Mouse (Mus musculus) limb, embryonic 15.5 days (tissue): Measurements from ENCODE around the gene Olfr544. TPM values are rescaled to one million over a fixed set of nuclear protein-coding genes. Genes with fewer than 3 reads are reported as not detected.

Experiments
- ATAC-seq: fragments of 200-750 bp; cut with Nextera tagmentation; 2 replicates; pipeline ENCODE4 v1.8.0; 2017; ENCODE audit warnings: low read depth, moderate TSS enrichment; ENCODE audit not compliant: insufficient number of reproducible peaks, low FRiP score, low TSS enrichment
- H3K27ac ChIP-seq: fragments of 300-500 bp; sonication (generic); 2 replicates; pipeline ENCODE4 v1.5.1; 2015; ENCODE audit warnings: moderate library complexity, mild to moderate bottlenecking, inconsistent platforms
- H3K27me3 ChIP-seq: fragments of 300-500 bp; sonication (generic); 2 replicates; pipeline ENCODE4 v1.6.1; 2015; ENCODE audit warnings: inconsistent platforms
- H3K36me3 ChIP-seq: fragments of 300-500 bp; sonication (generic); 2 replicates; pipeline ENCODE4 v1.6.1; 2015; ENCODE audit warnings: inconsistent platforms
- H3K4me1 ChIP-seq: fragments of 300-500 bp; sonication (generic); 2 replicates; pipeline ENCODE4 v1.6.1; 2015; ENCODE audit warnings: inconsistent platforms
- H3K4me2 ChIP-seq: fragments of 300-500 bp; sonication (generic); 2 replicates; pipeline ENCODE4 v1.6.1; 2015; ENCODE audit warnings: mild to moderate bottlenecking, inconsistent platforms
- H3K4me3 ChIP-seq: fragments of 300-500 bp; sonication (generic); 2 replicates; pipeline ENCODE4 v1.5.1; 2015; ENCODE audit warnings: mild to moderate bottlenecking, inconsistent platforms
- H3K9ac ChIP-seq: fragments of 300-500 bp; sonication (generic); 2 replicates; pipeline ENCODE4 v1.6.1; 2015; ENCODE audit warnings: inconsistent platforms
- H3K9me3 ChIP-seq: fragments of 300-500 bp; sonication (generic); 2 replicates; pipeline ENCODE4 v1.6.1; 2016; ENCODE audit warnings: inconsistent platforms
- WGBS: fragments of 180-500 bp; shearing (Covaris S2); methylation state at CpG from one replicate; pipeline ENCODE4 v1.1.7; 2015; 5-methylcytosine and 5-hydroxymethylcytosine counted together
- polyA plus RNA-seq: library from polyadenylated mRNA; unstranded; fragments of >200 nt; fragmentation: Nextera tagmentation; extraction: Ambion mirVana; gene quantifications from 2 replicates; pipeline ENCODE4 v1.2.1, GENCODE M21; 2015

Gene Olfr544
- polyA plus RNA-seq = 0.09 TPM in 2 replicates

DNA sequence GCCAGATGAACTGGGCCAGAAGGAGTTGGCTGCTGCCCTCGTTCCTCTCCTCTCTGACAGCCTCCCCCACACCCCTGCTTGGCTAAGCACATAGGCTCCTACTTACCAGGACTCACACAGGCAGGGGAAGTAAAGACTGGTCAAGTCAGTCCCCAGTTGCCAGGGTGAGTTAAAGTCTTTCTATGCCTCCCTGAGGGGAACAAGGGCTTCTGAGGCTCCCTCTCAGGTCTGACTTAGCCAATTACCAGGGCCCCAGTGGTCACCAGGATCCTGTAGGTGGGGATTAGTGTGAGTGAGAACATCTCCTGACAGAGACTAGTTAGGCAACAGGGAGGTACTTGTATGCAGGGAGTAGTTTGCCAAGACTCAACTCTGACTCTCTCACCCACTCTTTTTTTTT is at the start of gene Olfr544:
Olfr544 (minus strand) TSS at position 153 of the 400 bp plus-strand sequence.
- Histone ChIP-seq H3K4me3 (no peak within 1 kb of the TSS), H3K36me3 (no peaks in the 10 kb centered on the region), H3K27ac (no peak within 1 kb of the TSS), H3K9ac (no peak within 1 kb of the TSS), H3K4me1 (no peaks in the 10 kb centered on the region), H3K9me3 (no peaks in the 10 kb centered on the region), H3K27me3 (no peaks in the 10 kb centered on the region), H3K4me2 (no peak within 1 kb of the TSS)
- WGBS = 44% methylated on average over 1 of the region's 1 CpGs
- ATAC-seq = no peak

DNA sequence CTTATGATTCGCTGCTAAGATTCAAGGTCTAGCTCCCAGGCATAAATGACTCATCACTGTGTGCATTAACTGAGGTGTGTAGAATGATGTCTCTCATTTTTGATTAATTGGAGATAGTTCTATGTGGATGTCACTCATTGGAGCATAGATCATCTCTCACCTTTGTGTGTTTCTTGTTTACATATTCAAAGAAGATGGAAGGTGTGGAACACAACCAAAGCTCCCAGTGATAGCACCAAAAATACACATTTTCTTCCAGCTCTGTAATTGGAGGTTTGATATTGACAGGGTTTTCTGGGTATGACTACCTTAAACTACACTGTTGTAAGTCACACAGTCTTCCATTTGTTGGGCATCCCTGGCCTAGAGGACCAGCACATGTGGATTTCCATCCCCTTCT is 46.3 kb upstream of the Olfr544 start, which contains the start of gene Olfr547:
Olfr547 (plus strand) TSS at position 301 of the 400 bp plus-strand sequence.
- Histone ChIP-seq H3K4me3 (no peak within 1 kb of the TSS), H3K27me3 (no peaks in the 10 kb centered on the region), H3K9ac (no peak within 1 kb of the TSS), H3K9me3 (no peaks in the 10 kb centered on the region), H3K4me2 (no peak within 1 kb of the TSS), H3K27ac (no peak within 1 kb of the TSS), H3K4me1 (no peaks in the 10 kb centered on the region), H3K36me3 (no peaks in the 10 kb centered on the region)
- ATAC-seq = no peak
- WGBS = 81% methylated on average over 1 of the region's 1 CpGs

DNA sequence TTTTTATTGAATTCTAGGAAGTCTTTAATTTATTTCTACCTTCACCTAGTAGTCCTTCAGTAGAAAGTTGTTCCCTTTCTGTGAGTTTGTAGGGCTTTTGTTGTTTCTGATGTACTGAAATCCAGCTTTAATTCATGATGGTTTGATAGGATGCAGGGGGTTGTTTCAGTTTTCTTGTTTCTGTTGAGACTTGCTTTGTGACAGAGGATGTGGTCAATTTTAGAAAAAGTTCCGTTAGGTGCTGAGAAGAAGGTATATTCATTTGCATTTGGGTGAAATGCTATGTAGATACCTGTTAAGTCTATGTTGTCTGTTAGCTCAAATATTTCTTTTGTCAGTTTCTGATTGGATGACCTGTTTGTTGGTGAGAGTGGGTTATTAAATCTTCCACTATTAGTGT is 40.9 kb upstream of the Olfr544 start:
- no peaks in the 10 kb centered on the region for H3K4me1 ChIP-seq
- H3K9me3 ChIP-seq = no peaks in the 10 kb centered on the region
- H3K27ac ChIP-seq = no peak overlapping the region
- H3K4me3 ChIP-seq = no peak overlapping the region
- H3K27me3 ChIP-seq = no peaks in the 10 kb centered on the region
- no peak overlapping the region for H3K9ac ChIP-seq
- WGBS = 73% methylated on average over 1 of the region's 1 CpGs
- no peak for ATAC-seq
- H3K36me3 ChIP-seq = no peaks in the 10 kb centered on the region
- H3K4me2 ChIP-seq = no peak overlapping the region

DNA sequence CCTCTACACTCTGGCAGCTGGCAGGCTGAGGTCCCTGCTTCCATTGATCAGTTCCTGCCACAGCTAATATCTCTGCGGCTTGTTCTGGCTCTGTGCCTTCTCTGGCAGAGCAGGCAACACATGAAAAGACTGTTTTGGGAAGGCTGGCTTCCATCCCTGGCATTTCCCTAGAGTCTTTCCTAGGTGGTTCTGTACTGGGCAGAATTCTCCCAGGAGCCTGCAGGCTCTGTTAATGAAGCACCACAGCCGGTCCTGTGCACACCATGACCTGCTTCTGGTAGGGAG is 28.9 kb upstream of the Olfr544 start:
- H3K4me2 ChIP-seq = no peak overlapping the region
- H3K9me3 ChIP-seq = no peaks in the 10 kb centered on the region
- peak; percentile 22; the same call in 1 of the 2 replicates for ATAC-seq
- H3K27me3 ChIP-seq = peaks cover 19% of the 10 kb centered on the region; the same call in 1 of the 2 replicates
- no peaks in the 10 kb centered on the region for H3K36me3 ChIP-seq
- H3K4me3 ChIP-seq = no peak overlapping the region
- no peak overlapping the region for H3K9ac ChIP-seq
- H3K4me1 ChIP-seq = peaks cover 22% of the 10 kb centered on the region
- 44% methylated on average over 2 of the region's 2 CpGs for WGBS
- H3K27ac ChIP-seq = no peak overlapping the region

DNA sequence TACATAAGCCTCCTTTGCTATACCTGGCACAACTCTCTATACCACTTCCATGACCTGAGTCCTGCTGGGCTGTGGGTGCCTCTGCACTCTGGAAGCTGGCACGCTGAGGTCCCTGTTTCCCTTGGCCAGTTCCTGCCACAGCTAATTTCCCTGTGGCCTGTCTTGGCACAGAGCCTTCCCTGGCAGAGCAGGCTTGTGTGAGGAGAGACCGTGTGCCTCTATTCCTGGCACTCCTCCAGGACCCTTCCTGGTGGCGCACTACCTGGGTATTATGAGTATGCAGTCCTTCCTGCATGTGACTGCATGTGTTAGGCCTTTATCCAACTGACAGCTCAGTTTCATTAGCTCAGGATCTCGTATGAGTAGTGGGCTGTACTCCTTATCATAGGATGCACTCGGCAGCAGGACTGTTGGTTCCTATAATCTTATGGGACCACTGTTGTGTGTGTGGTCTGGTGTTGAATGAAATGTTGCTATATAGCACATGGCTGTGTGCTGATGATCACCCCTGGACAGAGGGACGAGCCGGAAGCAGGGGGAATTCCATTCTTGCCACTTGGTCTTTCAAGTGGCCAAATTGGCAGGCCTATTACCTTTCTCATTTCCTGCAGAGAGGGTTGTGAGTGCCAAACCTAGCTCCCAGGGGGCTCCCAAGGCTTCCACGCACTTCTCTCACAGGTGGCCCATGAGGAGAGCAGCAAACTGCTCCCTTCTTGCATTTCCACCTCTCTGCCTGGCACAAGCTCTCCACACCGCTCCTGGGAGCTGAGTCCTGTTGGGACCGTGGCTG is 28.3 kb upstream of the Olfr544 start:
- Histone ChIP-seq H3K36me3 (no peaks in the 10 kb centered on the region), H3K4me1 (peaks cover 22% of the 10 kb centered on the region), H3K4me3 (no peak overlapping the region), H3K27me3 (peaks cover 21% of the 10 kb centered on the region), H3K27ac (no peak overlapping the region), H3K9ac (no peak overlapping the region), H3K4me2 (no peak overlapping the region), H3K9me3 (no peaks in the 10 kb centered on the region)
- peak; percentile 41; the same call in 1 of the 2 replicates for ATAC-seq
- WGBS = 40% methylated on average over 10 of the region's 10 CpGs

DNA sequence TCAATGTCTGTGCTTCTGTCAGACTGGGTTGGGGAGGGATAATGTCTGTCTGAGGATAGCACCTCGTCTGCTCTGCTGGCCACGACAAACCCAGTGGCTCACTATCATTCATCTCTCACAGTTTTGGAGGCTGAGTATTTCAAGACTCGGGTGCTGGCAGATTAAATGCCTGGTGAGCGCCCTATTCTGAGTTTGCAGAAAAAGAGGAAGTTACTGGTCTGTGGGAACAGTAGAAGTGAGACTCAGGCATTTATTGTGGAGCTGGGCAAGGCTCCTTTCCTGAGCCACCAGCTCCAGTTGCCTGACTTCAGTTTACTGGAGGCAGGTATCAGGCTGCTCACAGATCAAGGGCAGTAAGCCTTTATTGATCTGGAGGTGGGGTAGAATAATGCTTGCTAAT is 26.0 kb upstream of the Olfr544 start:
- H3K27ac ChIP-seq = no peak overlapping the region
- no peaks in the 10 kb centered on the region for H3K36me3 ChIP-seq
- H3K4me2 ChIP-seq = no peak overlapping the region
- peaks cover 22% of the 10 kb centered on the region for H3K4me1 ChIP-seq
- no peak for ATAC-seq
- 60% methylated on average over 4 of the region's 4 CpGs for WGBS
- peaks cover 25% of the 10 kb centered on the region for H3K27me3 ChIP-seq
- no peak overlapping the region for H3K9ac ChIP-seq
- H3K4me3 ChIP-seq = no peak overlapping the region
- H3K9me3 ChIP-seq = no peaks in the 10 kb centered on the region

DNA sequence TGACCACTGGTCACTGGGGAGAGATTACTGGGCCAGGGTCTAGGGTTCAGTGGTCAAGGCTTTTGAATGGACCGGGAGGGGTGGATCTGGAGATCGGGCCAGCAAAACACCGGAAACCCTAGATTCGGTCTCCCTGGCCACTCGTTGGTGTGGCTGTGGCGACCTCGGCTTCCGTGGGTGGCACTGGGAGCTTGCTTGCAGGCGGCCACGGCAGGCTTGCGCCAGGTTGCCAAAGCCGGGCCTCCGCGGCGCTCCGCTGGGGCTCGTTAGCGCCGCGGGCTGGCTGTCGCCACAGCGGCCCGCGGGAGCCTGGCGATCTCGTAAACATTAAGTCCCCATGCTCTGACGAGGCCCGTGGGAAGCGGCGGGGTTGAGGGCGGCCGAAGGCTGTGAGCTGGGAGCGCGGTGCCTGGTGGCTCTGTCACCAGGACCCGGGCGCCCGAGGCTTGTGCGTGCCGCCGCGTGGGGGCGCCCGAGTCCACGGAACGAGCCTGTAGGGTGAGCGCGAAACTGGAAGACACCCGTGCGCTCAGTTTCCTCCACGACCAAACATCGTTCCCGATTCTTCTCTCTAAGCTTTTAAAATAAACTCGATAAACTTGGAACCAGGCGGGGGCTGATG is 24.8 kb upstream of the Olfr544 start:
- Histone ChIP-seq H3K4me1 (peaks cover 22% of the 10 kb centered on the region), H3K9ac (peak overlapping the region; percentile 63), H3K4me3 (peak overlapping the region; percentile 47), H3K27ac (no peak overlapping the region), H3K27me3 (peaks cover 25% of the 10 kb centered on the region), H3K9me3 (no peaks in the 10 kb centered on the region), H3K4me2 (peak overlapping the region; percentile 96), H3K36me3 (no peaks in the 10 kb centered on the region)
- under 1% methylated on average over 54 of the region's 54 CpGs for WGBS
- peak; percentile 60; the same call in 1 of the 2 replicates for ATAC-seq

DNA sequence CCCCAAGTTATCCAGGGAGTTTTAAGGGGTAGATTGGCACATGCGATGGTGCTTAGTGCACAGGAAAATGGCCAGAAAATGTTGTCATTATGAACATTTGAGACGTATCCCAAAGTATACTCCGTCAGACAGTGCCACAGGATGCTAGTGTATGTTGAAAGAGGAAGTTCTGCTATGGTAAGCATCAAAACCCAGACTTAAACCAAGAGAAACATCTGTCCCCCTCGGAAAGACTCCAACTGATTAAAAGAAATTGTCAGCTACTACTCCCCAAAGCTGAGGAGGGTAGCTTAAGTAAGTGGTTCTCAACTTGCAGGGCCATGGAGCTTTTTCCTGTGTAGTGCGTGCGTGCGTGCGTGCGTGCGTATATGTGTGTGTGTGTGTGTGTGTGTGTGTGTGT is 23.8 kb upstream of the Olfr544 start:
- Histone ChIP-seq H3K27ac (no peak overlapping the region), H3K4me1 (peaks cover 17% of the 10 kb centered on the region), H3K9ac (no peak overlapping the region), H3K4me2 (no peak overlapping the region), H3K36me3 (no peaks in the 10 kb centered on the region), H3K4me3 (no peak overlapping the region), H3K27me3 (peaks cover 25% of the 10 kb centered on the region), H3K9me3 (no peaks in the 10 kb centered on the region)
- WGBS = 92% methylated on average over 10 of the region's 10 CpGs
- ATAC-seq = no peak

DNA sequence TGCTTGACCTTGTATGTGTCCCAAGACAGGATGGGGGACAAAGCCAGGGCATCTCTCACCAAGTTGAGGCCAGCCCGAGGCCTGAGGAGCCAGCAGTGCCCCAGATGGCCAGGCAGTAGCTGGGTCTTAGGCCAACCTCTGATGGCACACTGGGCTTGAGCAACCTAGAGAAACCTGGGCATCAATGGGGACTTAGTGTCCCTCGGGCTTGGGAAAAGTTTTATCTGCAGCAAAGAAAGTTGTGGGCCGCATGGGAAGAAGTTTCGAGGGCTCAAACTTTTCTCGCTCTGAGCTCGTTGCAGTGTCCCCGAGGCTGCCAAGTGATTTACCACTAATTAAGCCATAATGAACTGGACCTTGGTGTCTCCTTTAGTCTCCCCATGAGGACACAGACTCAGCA is 21.6 kb upstream of the Olfr544 start:
- no peak overlapping the region for H3K4me3 ChIP-seq
- no peak overlapping the region for H3K27ac ChIP-seq
- H3K36me3 ChIP-seq = no peaks in the 10 kb centered on the region
- H3K9me3 ChIP-seq = no peaks in the 10 kb centered on the region
- ATAC-seq = no peak
- H3K4me2 ChIP-seq = no peak overlapping the region
- H3K9ac ChIP-seq = no peak overlapping the region
- 64% methylated on average over 7 of the region's 7 CpGs for WGBS
- H3K4me1 ChIP-seq = peaks cover 8% of the 10 kb centered on the region; the same call in 1 of the 2 replicates
- peaks cover 22% of the 10 kb centered on the region for H3K27me3 ChIP-seq

DNA sequence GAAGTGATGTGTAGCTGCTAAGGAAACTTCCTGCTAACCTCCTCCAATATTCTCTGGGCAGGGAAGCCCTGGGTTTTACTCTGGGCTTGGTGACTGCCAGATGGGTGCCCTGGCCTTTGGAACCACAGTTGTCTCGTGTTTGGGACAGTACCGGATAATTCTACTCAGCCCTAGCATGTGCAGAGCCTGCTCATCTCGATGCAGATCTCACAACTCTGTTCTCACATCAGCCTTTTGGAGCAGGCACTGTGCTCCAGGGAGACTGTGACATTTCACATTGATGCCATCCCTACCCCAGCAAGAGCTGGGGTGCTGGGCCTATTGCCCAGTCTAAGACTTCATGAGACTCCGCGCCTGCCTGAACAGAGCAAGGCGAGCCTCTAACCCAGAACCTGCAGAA is 20.6 kb upstream of the Olfr544 start:
- no peaks in the 10 kb centered on the region for H3K36me3 ChIP-seq
- H3K4me2 ChIP-seq = no peak overlapping the region
- no peak overlapping the region for H3K27ac ChIP-seq
- no peak overlapping the region for H3K9ac ChIP-seq
- 79% methylated on average over 6 of the region's 6 CpGs for WGBS
- H3K27me3 ChIP-seq = peaks cover 13% of the 10 kb centered on the region; the same call in 1 of the 2 replicates
- H3K9me3 ChIP-seq = no peaks in the 10 kb centered on the region
- no peak for ATAC-seq
- H3K4me1 ChIP-seq = peaks cover 7% of the 10 kb centered on the region; the same call in 1 of the 2 replicates
- no peak overlapping the region for H3K4me3 ChIP-seq

DNA sequence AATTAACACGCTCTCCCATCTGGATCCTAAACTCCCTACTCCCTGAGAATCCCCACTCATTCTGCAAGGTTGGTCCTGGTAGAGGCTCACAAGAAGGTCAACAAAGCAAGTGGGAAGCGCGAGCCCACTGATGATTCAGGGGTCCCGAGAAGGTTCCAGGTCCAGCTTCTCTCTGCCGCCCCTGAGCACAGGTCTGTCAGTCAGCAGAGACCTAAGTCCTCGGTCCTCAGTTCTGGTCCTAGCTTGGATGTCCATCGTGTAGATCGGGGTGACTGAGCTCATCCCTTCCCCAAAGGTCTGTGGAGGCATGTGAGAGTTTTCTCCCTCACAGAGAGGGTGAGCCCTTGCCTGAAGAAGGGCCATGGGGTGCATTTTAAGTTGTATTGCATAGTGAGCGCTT is 20.0 kb upstream of the Olfr544 start:
- Histone ChIP-seq H3K4me1 (peaks cover 3% of the 10 kb centered on the region; the same call in 1 of the 2 replicates), H3K4me3 (no peak overlapping the region), H3K27ac (no peak overlapping the region), H3K27me3 (peaks cover 13% of the 10 kb centered on the region; the same call in 1 of the 2 replicates), H3K9ac (no peak overlapping the region), H3K36me3 (no peaks in the 10 kb centered on the region), H3K4me2 (no peak overlapping the region), H3K9me3 (no peaks in the 10 kb centered on the region)
- WGBS = 89% methylated on average over 9 of the region's 9 CpGs
- ATAC-seq = no peak

DNA sequence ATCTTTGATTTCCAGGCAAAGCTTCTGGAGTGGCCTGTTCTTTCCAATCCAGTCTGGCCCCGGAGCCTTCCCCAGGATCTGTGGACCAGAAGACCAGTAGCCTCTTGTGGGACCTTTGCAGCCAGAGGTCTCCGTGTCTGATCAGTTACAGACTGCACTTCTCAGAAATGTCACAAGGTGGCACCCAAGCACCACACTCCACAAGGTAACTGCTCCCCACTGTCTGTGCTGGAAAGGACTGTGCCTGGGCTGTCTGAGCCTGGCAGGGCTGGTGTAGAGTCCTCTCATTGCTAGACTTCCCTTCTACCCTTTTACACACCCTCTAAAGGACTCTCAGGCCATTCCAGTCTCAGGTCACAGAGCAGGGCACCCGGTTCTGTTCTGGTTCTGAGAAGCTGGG is 18.7 kb upstream of the Olfr544 start:
- Histone ChIP-seq H3K9me3 (no peaks in the 10 kb centered on the region), H3K4me2 (no peak overlapping the region), H3K9ac (no peak overlapping the region), H3K27ac (no peak overlapping the region), H3K4me1 (no peaks in the 10 kb centered on the region), H3K36me3 (no peaks in the 10 kb centered on the region), H3K27me3 (peaks cover 7% of the 10 kb centered on the region; the same call in 1 of the 2 replicates), H3K4me3 (no peak overlapping the region)
- WGBS = 47% methylated on average over 3 of the region's 3 CpGs
- no peak for ATAC-seq
